Mouse (Mus musculus) adrenal gland, adult (tissue): ENCODE measurements at regions not wholly inside any gene's neighbourhood (a gene's known extent, or its start where the extent isn't known, plus 50 kb on each side); places are given as distances from the start of the nearest gene placed in this dataset.

ENCODE experiments used
- DNase-seq, 2 experiments: peaks; one replicate each; pipeline ENCODE4 v3.0.0; 2022 to 2023; ENCODE audit warnings: low spot score in 1 of 2; ENCODE audit not compliant: inconsistent age in 2 of 2

GRCm38 (mm10) chr12:54326571-54326970 lies 122.9 kb upstream of the Egln3 start:
- DNase-seq, result no peak

GRCm38 (mm10) chr12:54320533-54320932 lies 116.9 kb upstream of the Egln3 start:
- DNase-seq, result no peak

DNA sequence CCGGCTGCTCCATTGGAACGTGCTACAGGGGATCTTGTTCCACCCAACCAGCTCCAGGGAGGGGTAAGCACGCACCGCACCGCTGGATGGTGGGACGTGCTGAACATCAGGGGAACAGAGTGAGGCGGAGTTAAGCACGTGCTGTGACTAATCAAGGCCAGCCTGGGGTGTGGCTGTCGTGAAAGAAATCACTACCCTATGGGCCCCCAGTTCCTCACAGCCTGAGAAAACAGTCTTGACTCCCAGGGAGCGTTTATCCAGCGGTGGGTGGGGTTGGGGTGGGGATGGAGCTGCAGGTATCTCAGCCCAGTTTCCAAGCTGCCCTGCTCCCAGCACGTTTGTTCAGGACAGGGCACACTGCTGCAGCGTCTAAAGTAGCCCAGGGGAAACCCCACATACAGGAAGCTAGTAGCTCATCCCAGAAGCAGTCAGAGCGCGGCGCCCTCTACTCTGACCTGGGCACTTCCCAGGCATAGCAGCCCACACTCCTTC lies 113.4 kb upstream of the Egln3 start:
- peak; percentile 6 to 32 for DNase-seq

- no peak for DNase-seq
Measured at GRCm38 (mm10) chr12:54316066-54316567, 112.5 kb upstream of the Egln3 start.

- DNase-seq, result no peak
Measured at GRCm38 (mm10) chr12:54314153-54314552, 110.5 kb upstream of the Egln3 start.

DNA sequence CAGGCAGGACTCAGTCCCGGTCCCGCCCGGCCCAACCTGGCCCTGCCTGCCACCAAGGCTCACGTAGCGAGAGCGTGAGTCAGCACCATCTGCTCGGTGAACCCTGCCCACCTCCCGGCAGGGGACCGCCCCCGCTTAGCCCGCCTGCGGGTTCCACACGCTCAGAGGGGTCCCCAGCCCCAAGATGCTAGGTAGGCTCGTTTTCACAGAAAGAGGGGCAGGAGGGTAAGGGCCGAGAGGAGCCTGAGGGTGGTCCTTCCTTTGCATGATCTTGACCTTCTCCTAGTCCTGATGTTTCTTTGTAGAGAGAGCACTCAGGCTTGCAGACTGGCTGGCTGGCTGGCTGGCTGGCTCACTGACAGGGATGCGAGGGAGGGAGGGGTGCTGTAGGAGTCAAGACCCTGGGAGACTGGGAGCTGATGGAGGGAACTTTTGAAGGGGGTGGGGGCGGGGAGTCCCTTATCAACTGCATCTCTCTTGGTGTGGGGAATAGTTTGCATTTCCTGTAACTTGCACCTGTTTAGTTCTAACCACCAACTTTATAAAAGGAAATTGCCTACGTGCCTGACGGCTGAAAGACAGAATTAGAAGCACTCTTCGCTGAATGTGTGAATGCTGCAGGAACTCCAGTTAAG lies 109.7 kb upstream of the Egln3 start:
- peak; percentile 49 to 79 for DNase-seq

DNA sequence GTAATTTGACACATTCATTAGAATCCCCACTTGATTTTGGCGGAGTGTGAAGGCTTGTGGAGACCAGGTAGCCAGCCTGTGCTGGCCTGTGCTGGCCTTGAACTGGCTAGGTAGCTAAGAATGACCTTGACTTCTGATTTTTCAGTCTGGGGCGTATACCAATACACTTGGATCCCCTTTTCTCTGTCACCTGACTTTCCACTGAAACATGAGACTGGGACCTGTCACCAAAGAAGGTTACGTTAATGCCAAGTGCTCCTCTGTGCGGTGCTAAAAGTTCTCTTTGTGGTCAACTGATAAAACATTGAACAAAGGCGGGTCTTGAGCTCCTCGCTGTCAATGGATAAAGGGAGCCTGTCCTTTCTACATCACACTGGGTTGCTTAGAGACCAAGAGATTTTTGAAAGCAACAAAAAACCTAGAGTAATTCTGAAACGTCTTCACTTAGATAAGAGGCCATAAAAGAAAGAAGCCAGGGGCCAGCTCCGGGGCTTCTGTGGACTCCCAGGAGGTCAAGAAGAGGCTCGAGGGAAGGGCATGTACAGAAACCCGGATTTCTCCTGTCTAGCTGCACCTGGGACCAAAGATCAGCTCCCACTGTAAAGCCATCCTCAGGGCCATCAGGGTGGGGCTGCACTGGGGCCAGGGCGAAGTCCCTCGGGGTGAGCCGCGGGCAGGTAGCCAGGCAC lies 109.0 kb upstream of the Egln3 start:
- no peak for DNase-seq

GRCm38 (mm10) chr12:54311896-54312521 lies 108.3 kb upstream of the Egln3 start:
- no peak for DNase-seq

- no peak for DNase-seq
Measured at GRCm38 (mm10) chr12:54309874-54310273, 106.2 kb upstream of the Egln3 start.

GRCm38 (mm10) chr12:54309219-54309618 lies 105.6 kb upstream of the Egln3 start:
- DNase-seq, result no peak

DNA sequence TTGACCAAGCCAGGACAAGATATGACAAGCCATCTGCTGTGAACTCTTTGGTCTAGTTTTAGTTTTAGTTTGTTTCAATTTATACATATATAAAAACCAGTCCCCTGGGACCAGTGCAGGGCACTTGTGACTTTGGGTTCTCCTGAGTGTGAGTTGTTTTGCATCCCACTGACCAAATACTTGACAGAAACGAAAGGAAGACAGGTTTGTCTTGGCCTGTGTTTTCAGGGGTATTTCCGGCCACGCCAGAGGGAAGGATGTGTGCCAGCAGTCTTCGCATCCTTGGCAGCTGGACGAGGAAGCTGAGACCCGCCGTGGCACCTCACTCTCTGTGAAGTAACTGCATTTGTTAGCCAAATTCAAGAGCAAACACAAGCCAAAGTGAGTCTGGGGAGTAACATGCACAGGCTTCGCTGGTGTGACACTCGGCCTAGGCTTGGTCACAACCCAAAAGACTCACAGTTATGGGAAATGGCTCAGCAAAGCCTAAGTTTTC lies 101.5 kb upstream of the Egln3 start:
- no peak for DNase-seq

GRCm38 (mm10) chr12:54303746-54304145 lies 100.1 kb upstream of the Egln3 start:
- no peak for DNase-seq

- DNase-seq, result no peak
Measured at GRCm38 (mm10) chr12:54299506-54299905, 95.8 kb upstream of the Egln3 start.

- no peak for DNase-seq
Measured at GRCm38 (mm10) chr12:54293248-54293647, 89.6 kb upstream of the Egln3 start.

GRCm38 (mm10) chr12:54290311-54290710 lies 86.7 kb upstream of the Egln3 start:
- DNase-seq, result no peak

GRCm38 (mm10) chr12:54288747-54289146 lies 85.1 kb upstream of the Egln3 start:
- DNase-seq, result no peak

GRCm38 (mm10) chr12:54288041-54288502 lies 84.4 kb upstream of the Egln3 start:
- DNase-seq, result no peak

DNA sequence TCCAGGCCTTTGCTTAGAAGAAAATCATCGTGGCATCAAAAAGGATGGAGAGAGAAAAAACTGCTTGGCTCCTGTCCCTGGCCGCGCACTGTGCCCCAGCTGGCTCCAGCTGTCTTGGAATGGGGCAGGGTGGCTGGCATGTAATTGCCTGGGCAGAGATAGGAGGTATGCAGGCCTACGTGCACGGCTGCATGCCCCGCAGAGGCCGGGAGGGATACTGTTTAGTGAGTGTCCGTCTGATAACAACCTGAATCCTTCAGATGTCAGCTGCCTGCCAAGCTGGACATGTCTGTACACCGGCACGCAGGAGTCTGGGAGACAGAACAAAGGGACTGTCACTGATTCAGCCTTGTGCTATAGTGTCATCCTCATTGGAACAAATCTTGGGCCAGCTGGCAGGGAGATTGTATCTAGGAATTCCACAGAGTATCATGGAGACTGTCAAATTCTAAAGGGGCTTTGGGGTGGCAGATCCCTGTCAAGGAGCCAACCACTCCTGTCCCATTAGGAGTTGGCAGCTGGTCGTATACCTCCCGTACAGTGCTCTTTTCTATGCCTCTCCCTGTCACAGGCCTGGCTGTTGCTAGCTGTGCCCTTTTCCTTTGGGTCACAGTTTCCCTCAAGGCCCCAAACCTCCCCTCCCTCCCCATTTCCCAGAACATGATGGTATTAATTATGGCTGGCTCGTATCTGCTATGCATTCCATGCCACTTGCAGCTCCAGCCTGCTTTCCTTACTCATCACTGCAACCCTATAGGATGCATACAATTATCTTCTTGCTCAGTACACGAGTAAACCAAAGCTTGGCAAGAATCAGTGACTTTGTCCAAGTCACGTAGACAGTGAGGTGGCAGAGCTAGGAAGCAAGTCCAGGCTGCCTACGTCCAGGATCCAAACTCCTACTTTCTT lies 83.5 kb upstream of the Egln3 start:
- peak in 1 of 2 experiments; percentile 35 for DNase-seq

DNA sequence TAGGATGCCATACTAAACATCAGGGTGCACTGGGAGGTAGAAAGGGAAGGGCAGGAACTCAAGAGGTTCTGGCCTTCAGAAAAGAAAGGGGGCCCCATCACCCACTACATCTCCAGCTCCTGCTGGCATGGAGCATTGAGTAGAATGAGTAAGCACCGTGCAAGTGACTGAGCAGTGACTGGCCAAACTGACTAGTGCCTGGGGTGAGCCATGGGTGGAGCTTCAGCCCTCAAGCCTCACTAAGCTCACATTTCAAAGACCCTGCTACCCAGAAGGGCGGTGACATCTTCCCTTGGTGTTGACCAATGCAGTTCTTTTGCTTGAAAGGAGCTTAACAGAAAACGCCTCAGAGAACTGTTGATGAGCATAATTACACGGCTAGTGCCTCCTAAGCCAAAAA lies 80.0 kb upstream of the Egln3 start:
- DNase-seq, result no peak

- DNase-seq, result no peak
Measured at GRCm38 (mm10) chr12:54283011-54283410, 79.4 kb upstream of the Egln3 start.
